Mouse (Mus musculus) layer of hippocampus, adult 8-10 months (tissue): ENCODE measurements around the gene Duoxa1. TPM values are rescaled to one million over a fixed set of nuclear protein-coding genes. Genes with fewer than 3 reads are reported as not detected.

Source experiments
- DNase-seq, 2 experiments: peaks; one replicate each; pipeline ENCODE4 v3.0.0; 2022; ENCODE audit warnings: low spot score in 2 of 2
- total RNA-seq, 4 experiments: library from RNA; stranded (reverse); gene quantifications; 2 replicates each; pipeline ENCODE4 v1.2.4; 2022

Duoxa1 gene
- total RNA-seq, 4 experiments from 2014 or later = not detected

- DNase-seq = no peak
Observed at GRCm38 (mm10) chr2:122298596-122299490, 14.7 kb downstream of the Duoxa1 start, which contains the start of gene Duoxa2. TSS of gene Duoxa2 (plus strand) at chr2:122298900.

GRCm38 (mm10) chr2:122298096-122298499 lies 15.4 kb downstream of the Duoxa1 start, which contains the start of gene Duox2:
TSS of gene Duox2 (minus strand) at chr2:122298449.
- no peak for DNase-seq

- DNase-seq = no peak
Observed at GRCm38 (mm10) chr2:122297271-122298095, 16.0 kb downstream of the Duoxa1 start.

GRCm38 (mm10) chr2:122294916-122295315 lies 18.6 kb downstream of the Duoxa1 start:
- no peak for DNase-seq

- no peak for DNase-seq
Observed at GRCm38 (mm10) chr2:122286137-122286536, 27.4 kb downstream of the Duoxa1 start.

- no peak for DNase-seq
Observed at GRCm38 (mm10) chr2:122284091-122284490, 29.4 kb downstream of the Duoxa1 start.

- no peak for DNase-seq
Observed at GRCm38 (mm10) chr2:122278769-122279168, 34.8 kb downstream of the Duoxa1 start.

- no peak for DNase-seq
Observed at GRCm38 (mm10) chr2:122266407-122267193, 46.9 kb downstream of the Duoxa1 start.

GRCm38 (mm10) chr2:122264690-122265089 lies 48.8 kb downstream of the Duoxa1 start:
- DNase-seq = no peak

- no peak for DNase-seq
Observed at GRCm38 (mm10) chr2:122260729-122261128, 52.8 kb downstream of the Duoxa1 start.

GRCm38 (mm10) chr2:122255997-122256396 lies 57.5 kb downstream of the Duoxa1 start:
- DNase-seq = no peak

Other genes starting within 250 kb of the Duoxa1 start
- 10 to 100 TPM; 15.2 to 19.3 (median 18.5) TPM for gene Spg11, start 195.3 kb downstream of the Duoxa1 start, total RNA-seq
- gene B2m, start 166.0 kb downstream of the Duoxa1 start, total RNA-seq = 100 to 1,000 TPM; 103 to 516 (median 252) TPM
- not detected for gene Trim69, start 153.0 kb downstream of the Duoxa1 start, total RNA-seq
- under 1 TPM in 2 of 4 experiments, not detected in 2; 0.23 to 0.29 TPM for gene Patl2, start 127.5 kb downstream of the Duoxa1 start, total RNA-seq
- not detected for gene Terb2, start 127.5 kb downstream of the Duoxa1 start, total RNA-seq
- gene Sord, start 79.0 kb downstream of the Duoxa1 start, total RNA-seq = 10 to 100 TPM; 18.3 to 23.9 (median 21.9) TPM
- gene Duox2, start 15.3 kb downstream of the Duoxa1 start, total RNA-seq = under 1 TPM; 0.05 to 0.08 (median 0.06) TPM
- not detected for gene Duoxa2, start 14.8 kb downstream of the Duoxa1 start, total RNA-seq
- gene Duox1, start 1.9 kb upstream of the Duoxa1 start, total RNA-seq = not detected
- gene Shf, start 55.4 kb upstream of the Duoxa1 start, total RNA-seq = 10 to 100 TPM; 56.6 to 66.5 (median 61.5) TPM
- gene Slc28a2, start 112.7 kb upstream of the Duoxa1 start, total RNA-seq = 1 to 10 TPM in 1 of 4 experiments, under 1 TPM in 3; 0.19 to 1.3 (median 0.56) TPM
- under 1 TPM in 1 of 4 experiments, not detected in 3; 0.09 TPM for gene Gm14085, start 171.2 kb upstream of the Duoxa1 start, total RNA-seq